Mouse (Mus musculus): ENCODE measurements at regions not wholly inside any gene's neighbourhood (a gene's known extent, or its start where the extent isn't known, plus 50 kb on each side); places are given as distances from the start of the nearest gene placed in this dataset.

DNA sequence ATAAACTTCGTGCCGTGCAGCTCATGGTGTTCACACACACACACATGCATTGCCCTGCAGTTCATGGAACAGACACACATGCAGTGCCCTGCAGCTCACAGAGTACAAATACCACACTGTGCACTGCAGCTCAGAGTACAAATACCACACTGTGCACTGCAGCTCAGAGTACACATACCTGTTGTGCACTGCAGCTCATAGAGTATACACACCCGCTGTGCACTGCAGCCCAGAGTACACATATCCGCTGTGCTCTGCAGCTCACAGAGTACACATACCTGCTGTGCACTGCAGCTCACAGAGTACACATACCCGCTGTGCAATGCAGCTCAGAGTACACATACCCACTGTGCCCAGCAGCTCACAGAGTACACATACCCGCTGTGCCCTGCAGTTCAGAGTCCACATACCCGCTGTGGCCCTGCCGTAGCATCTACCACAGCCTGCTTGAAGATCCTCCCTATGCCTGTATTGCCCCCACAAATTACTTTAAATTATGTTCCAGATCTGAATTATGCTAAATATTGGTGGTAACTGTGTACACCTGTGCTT lies 451.9 kb downstream of the Fam198b start:
- H3K4me1 ChIP-seq (ENCODE audit: control insufficient read depth, insufficient read depth, low read length): peaks cover 4% of the 10 kb centered on the region; the same call in 1 of the 2 replicates
- H3K36me3 ChIP-seq (ENCODE audit: control insufficient read depth, insufficient read depth, low read length): no peaks in the 10 kb centered on the region
- H3K9me3 ChIP-seq (ENCODE audit: control insufficient read depth, low read length): no peaks in the 10 kb centered on the region
- H3K27ac ChIP-seq (ENCODE audit: low read depth, low read length): no peak overlapping the region
- no peak overlapping the region for H3K4me2 ChIP-seq
- no peak overlapping the region for H3K4me3 ChIP-seq (ENCODE audit: low read depth, low read length)
- WGBS: 91% methylated on average over 8 of the region's 8 CpGs
- H3K9ac ChIP-seq (ENCODE audit: low read length): no peak overlapping the region
- DNase-seq (ENCODE audit: low spot score, missing footprints) (no peak), ATAC-seq (ENCODE audit: low FRiP score) (peak; percentile 19; the same call in 1 of the 2 replicates)
- no peaks in the 10 kb centered on the region for H3K27me3 ChIP-seq (ENCODE audit: control insufficient read depth, insufficient read depth, low read length)

DNA sequence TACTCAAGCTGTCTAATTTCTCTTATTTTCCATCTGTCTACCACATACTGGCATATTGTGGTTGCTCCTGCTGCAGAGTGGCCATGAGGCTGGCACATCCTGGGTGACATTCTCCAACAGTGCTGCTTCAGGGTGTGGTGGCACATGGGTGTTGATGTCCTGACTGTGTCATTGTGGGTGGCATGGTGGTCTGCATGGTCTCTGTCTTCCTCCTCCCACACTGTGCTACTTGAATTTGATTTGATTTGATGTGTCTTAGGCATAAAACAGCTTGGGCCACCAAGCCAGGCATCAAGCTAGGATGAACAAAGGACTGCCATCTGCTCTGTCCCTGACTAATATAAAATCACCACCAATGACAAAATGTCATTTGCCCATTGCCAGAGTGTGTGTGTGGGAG lies 434.7 kb downstream of the Gria2 start:
- no peaks in the 10 kb centered on the region for H3K36me3 ChIP-seq (ENCODE audit: control insufficient read depth, insufficient read depth, low read length)
- no peak overlapping the region for H3K4me3 ChIP-seq (ENCODE audit: low read depth, low read length)
- ATAC-seq (ENCODE audit: low FRiP score) (no peak), DNase-seq (ENCODE audit: low spot score, missing footprints) (no peak)
- no peak overlapping the region for H3K4me2 ChIP-seq
- H3K9ac ChIP-seq (ENCODE audit: low read length): no peak overlapping the region
- no peak overlapping the region for H3K27ac ChIP-seq (ENCODE audit: low read depth, low read length)
- no peaks in the 10 kb centered on the region for H3K27me3 ChIP-seq (ENCODE audit: control insufficient read depth, insufficient read depth, low read length)
- H3K4me1 ChIP-seq (ENCODE audit: control insufficient read depth, insufficient read depth, low read length): no peaks in the 10 kb centered on the region
- no peaks in the 10 kb centered on the region for H3K9me3 ChIP-seq (ENCODE audit: control insufficient read depth, low read length)

GRCm38 (mm10) chr3:80369214-80369941 lies 433.3 kb downstream of the Gria2 start:
- no peak for DNase-seq (ENCODE audit: low spot score, missing footprints)
- Histone ChIP-seq H3K4me3 (ENCODE audit: low read depth, low read length) (no peak overlapping the region), H3K36me3 (ENCODE audit: control insufficient read depth, insufficient read depth, low read length) (no peaks in the 10 kb centered on the region), H3K27me3 (ENCODE audit: control insufficient read depth, insufficient read depth, low read length) (no peaks in the 10 kb centered on the region), H3K9ac (ENCODE audit: low read length) (no peak overlapping the region), H3K4me2 (no peak overlapping the region), H3K4me1 (ENCODE audit: control insufficient read depth, insufficient read depth, low read length) (no peaks in the 10 kb centered on the region), H3K27ac (ENCODE audit: low read depth, low read length) (no peak overlapping the region), H3K9me3 (ENCODE audit: control insufficient read depth, low read length) (no peaks in the 10 kb centered on the region)
- 81% methylated on average over 4 of the region's 4 CpGs for WGBS
- no peak for ATAC-seq (ENCODE audit: low FRiP score)

GRCm38 (mm10) chr3:80372436-80372835 lies 430.2 kb downstream of the Gria2 start:
- Histone ChIP-seq H3K9ac (ENCODE audit: low read length) (no peak overlapping the region), H3K27me3 (ENCODE audit: control insufficient read depth, insufficient read depth, low read length) (no peaks in the 10 kb centered on the region), H3K36me3 (ENCODE audit: control insufficient read depth, insufficient read depth, low read length) (no peaks in the 10 kb centered on the region), H3K4me1 (ENCODE audit: control insufficient read depth, insufficient read depth, low read length) (no peaks in the 10 kb centered on the region), H3K4me2 (no peak overlapping the region), H3K27ac (ENCODE audit: low read depth, low read length) (no peak overlapping the region), H3K4me3 (ENCODE audit: low read depth, low read length) (no peak overlapping the region), H3K9me3 (ENCODE audit: control insufficient read depth, low read length) (no peaks in the 10 kb centered on the region)
- no peak for DNase-seq (ENCODE audit: low spot score, missing footprints)
- ATAC-seq (ENCODE audit: low FRiP score): no peak
- WGBS: 89% methylated on average over 3 of the region's 3 CpGs

- Histone ChIP-seq H3K9me3 (ENCODE audit: control insufficient read depth, low read length) (no peaks in the 10 kb centered on the region), H3K27ac (ENCODE audit: low read depth, low read length) (no peak overlapping the region), H3K9ac (ENCODE audit: low read length) (no peak overlapping the region), H3K4me3 (ENCODE audit: low read depth, low read length) (no peak overlapping the region), H3K4me1 (ENCODE audit: control insufficient read depth, insufficient read depth, low read length) (no peaks in the 10 kb centered on the region), H3K36me3 (ENCODE audit: control insufficient read depth, insufficient read depth, low read length) (no peaks in the 10 kb centered on the region), H3K27me3 (ENCODE audit: control insufficient read depth, insufficient read depth, low read length) (no peaks in the 10 kb centered on the region), H3K4me2 (no peak overlapping the region)
- DNase-seq (ENCODE audit: low spot score, missing footprints) (no peak), ATAC-seq (ENCODE audit: low FRiP score) (no peak)
- 92% methylated on average over 2 of the region's 2 CpGs for WGBS
Observed at GRCm38 (mm10) chr3:80385986-80386385, 416.6 kb downstream of the Gria2 start.

DNA sequence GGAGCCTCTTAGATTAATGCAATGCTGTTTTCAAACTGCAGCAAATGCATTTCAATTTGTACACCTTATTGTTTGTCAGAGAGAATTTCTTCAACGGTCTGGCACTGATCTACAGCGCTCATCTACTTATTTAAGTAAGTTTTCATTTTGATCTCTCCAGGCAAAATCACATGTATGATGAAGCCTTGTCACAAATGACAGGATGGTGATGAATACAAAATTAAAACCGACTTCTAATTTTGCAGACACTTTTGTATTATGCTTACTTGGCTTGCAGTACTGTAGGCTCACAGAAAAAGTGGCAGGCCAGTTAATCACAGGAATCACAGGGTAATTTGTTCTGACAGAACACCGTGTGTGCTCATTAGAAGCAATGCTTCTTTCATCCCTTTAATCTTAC lies 406.4 kb downstream of the Gria2 start:
- Histone ChIP-seq H3K36me3 (ENCODE audit: control insufficient read depth, insufficient read depth, low read length) (no peaks in the 10 kb centered on the region), H3K4me3 (ENCODE audit: low read depth, low read length) (no peak overlapping the region), H3K4me1 (ENCODE audit: control insufficient read depth, insufficient read depth, low read length) (no peaks in the 10 kb centered on the region), H3K27me3 (ENCODE audit: control insufficient read depth, insufficient read depth, low read length) (no peaks in the 10 kb centered on the region), H3K9me3 (ENCODE audit: control insufficient read depth, low read length) (no peaks in the 10 kb centered on the region), H3K4me2 (no peak overlapping the region), H3K9ac (ENCODE audit: low read length) (no peak overlapping the region), H3K27ac (ENCODE audit: low read depth, low read length) (no peak overlapping the region)
- 68% methylated on average over 4 of the region's 4 CpGs for WGBS
- no peak for DNase-seq (ENCODE audit: low spot score, missing footprints)
- ATAC-seq (ENCODE audit: low FRiP score): no peak

- no peak overlapping the region for H3K9ac ChIP-seq (ENCODE audit: low read length)
- peak; percentile 83 for DNase-seq (ENCODE audit: low spot score, missing footprints)
- 85% methylated on average over 3 of the region's 3 CpGs for WGBS
Observed at GRCm38 (mm10) chr3:80420453-80420852, 382.2 kb downstream of the Gria2 start.

GRCm38 (mm10) chr3:80421461-80421860 lies 381.2 kb downstream of the Gria2 start:
- Histone ChIP-seq H3K4me2 (no peak overlapping the region), H3K4me1 (ENCODE audit: control insufficient read depth, insufficient read depth, low read length) (no peaks in the 10 kb centered on the region), H3K27ac (ENCODE audit: low read depth, low read length) (no peak overlapping the region), H3K4me3 (ENCODE audit: low read depth, low read length) (no peak overlapping the region), H3K9me3 (ENCODE audit: control insufficient read depth, low read length) (no peaks in the 10 kb centered on the region), H3K9ac (ENCODE audit: low read length) (no peak overlapping the region), H3K27me3 (ENCODE audit: control insufficient read depth, insufficient read depth, low read length) (no peaks in the 10 kb centered on the region), H3K36me3 (ENCODE audit: control insufficient read depth, insufficient read depth, low read length) (no peaks in the 10 kb centered on the region)
- 89% methylated on average over 3 of the region's 3 CpGs for WGBS
- ATAC-seq (ENCODE audit: low FRiP score) (no peak), DNase-seq (ENCODE audit: low spot score, missing footprints) (no peak)

More at GRCm38 (mm10) chr3:80420453-80420852, 382.2 kb downstream of the Gria2 start:
- ATAC-seq (ENCODE audit: low FRiP score): no peak
- Histone ChIP-seq H3K36me3 (ENCODE audit: control insufficient read depth, insufficient read depth, low read length) (no peaks in the 10 kb centered on the region), H3K4me1 (ENCODE audit: control insufficient read depth, insufficient read depth, low read length) (no peaks in the 10 kb centered on the region), H3K9me3 (ENCODE audit: control insufficient read depth, low read length) (no peaks in the 10 kb centered on the region), H3K27ac (ENCODE audit: low read depth, low read length) (no peak overlapping the region), H3K27me3 (ENCODE audit: control insufficient read depth, insufficient read depth, low read length) (no peaks in the 10 kb centered on the region), H3K4me2 (no peak overlapping the region), H3K4me3 (ENCODE audit: low read depth, low read length) (no peak overlapping the region)

- ATAC-seq (ENCODE audit: low FRiP score) (no peak), DNase-seq (ENCODE audit: low spot score, missing footprints) (no peak)
- Histone ChIP-seq H3K27ac (ENCODE audit: low read depth, low read length) (no peak overlapping the region), H3K9ac (ENCODE audit: low read length) (no peak overlapping the region), H3K4me1 (ENCODE audit: control insufficient read depth, insufficient read depth, low read length) (no peaks in the 10 kb centered on the region), H3K4me2 (no peak overlapping the region), H3K27me3 (ENCODE audit: control insufficient read depth, insufficient read depth, low read length) (no peaks in the 10 kb centered on the region), H3K4me3 (ENCODE audit: low read depth, low read length) (no peak overlapping the region), H3K9me3 (ENCODE audit: control insufficient read depth, low read length) (no peaks in the 10 kb centered on the region), H3K36me3 (ENCODE audit: control insufficient read depth, insufficient read depth, low read length) (no peaks in the 10 kb centered on the region)
- WGBS: 84% methylated on average over 3 of the region's 3 CpGs
Observed at GRCm38 (mm10) chr3:80422106-80422505, 380.5 kb downstream of the Gria2 start.

Measured in midbrain, embryonic 11.5 days (tissue).